Mouse (Mus musculus): ENCODE results near the gene Asap3. TPM values are rescaled to one million over a fixed set of nuclear protein-coding genes. Genes with fewer than 3 reads are reported as not detected.
A peak's percentile ranks its signal among the peaks of the same experiment; 100 is the strongest.

The Asap3 gene
- polyA plus RNA-seq, 1 experiment from 2014 or later, result 6.0 TPM

DNA sequence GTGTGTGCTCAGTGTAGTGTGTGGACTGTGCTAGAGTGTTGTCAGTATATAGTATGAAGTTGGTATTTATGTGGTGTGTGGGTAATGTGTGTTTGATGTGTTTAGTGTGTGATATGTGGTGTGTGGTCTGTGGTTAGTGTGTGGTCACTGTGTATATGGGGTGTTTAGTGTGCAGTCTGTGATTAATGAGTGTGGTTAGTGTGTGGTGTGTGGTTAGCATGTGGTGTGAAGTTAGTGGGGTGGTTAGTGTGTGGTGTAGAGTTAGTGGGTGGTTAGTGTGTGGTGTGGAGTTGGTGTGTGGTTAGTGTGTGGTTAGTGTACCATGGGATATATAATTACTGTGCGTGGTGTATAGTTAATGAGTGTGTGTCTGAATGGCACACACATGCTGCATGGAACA, 62.7 kb downstream of the Asap3 start:
- H3K9ac ChIP-seq, result no peak overlapping the region
- H3K4me2 ChIP-seq, result no peak overlapping the region
- no peak overlapping the region for H3K27ac ChIP-seq
- no peak for ATAC-seq (replicated peaks; ENCODE audit: low FRiP score)
- no peaks in the 10 kb centered on the region for H3K36me3 ChIP-seq
- peaks cover 9% of the 10 kb centered on the region; the same call in 1 of the 2 replicates for H3K9me3 ChIP-seq (replicated peaks)
- H3K4me3 ChIP-seq (replicated peaks), result no peak overlapping the region
- 85% methylated on average over 1 of the region's 1 CpGs for WGBS
- H3K4me1 ChIP-seq, result no peaks in the 10 kb centered on the region
- no peaks in the 10 kb centered on the region for H3K27me3 ChIP-seq

DNA sequence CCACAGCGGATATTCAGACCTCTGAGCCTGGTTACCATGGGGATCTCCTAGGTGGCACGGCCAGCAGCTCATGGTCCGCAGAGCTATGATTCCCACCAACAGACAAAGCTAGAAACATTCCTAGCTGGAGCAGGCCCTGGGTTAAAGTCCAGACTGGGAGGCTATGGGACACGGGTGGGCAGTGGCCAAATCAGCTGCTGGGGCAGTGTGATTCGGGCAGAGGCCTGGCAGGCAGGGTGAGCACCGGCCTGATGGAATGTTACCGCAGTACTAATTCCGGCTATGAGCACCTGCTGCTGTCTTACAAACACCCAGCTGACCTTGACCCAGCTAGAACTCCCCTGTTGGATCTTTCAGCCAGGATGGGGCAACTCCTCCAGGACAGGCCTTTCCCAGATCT, 64.5 kb downstream of the Asap3 start:
- no peaks in the 10 kb centered on the region for H3K36me3 ChIP-seq
- no peak overlapping the region for H3K4me3 ChIP-seq (replicated peaks)
- no peak overlapping the region for H3K4me2 ChIP-seq
- no peaks in the 10 kb centered on the region for H3K27me3 ChIP-seq
- ATAC-seq (replicated peaks; ENCODE audit: low FRiP score), result no peak
- no peak overlapping the region for H3K9ac ChIP-seq
- peaks cover 9% of the 10 kb centered on the region; the same call in 1 of the 2 replicates for H3K9me3 ChIP-seq (replicated peaks)
- H3K4me1 ChIP-seq, result no peaks in the 10 kb centered on the region
- H3K27ac ChIP-seq, result no peak overlapping the region
- 79% methylated on average over 8 of the region's 8 CpGs for WGBS

DNA sequence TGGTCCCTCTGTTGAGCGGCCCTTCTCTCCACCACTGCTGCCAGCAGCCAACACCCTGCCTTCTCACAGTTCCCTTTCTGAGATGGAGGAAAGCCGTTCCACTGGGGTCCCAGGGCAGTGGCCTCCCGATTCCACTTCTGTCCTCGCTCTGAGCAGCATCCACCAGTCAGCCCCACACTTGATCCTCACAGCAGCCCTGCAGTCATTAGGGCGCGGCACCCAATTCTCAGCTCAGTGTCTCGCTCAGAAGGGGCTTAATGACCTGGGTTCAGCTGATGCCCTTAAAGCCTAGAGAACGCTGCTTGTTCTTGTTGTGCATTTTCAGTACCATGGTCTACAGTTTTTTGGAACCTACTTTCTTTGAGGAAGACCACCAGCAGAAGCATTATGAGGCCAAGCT, 74.9 kb downstream of the Asap3 start:
- H3K9ac ChIP-seq, result no peak overlapping the region
- WGBS, result 56% methylated on average over 8 of the region's 8 CpGs
- no peaks in the 10 kb centered on the region for H3K36me3 ChIP-seq
- no peaks in the 10 kb centered on the region for H3K27me3 ChIP-seq
- no peak for ATAC-seq (replicated peaks; ENCODE audit: low FRiP score)
- H3K27ac ChIP-seq, result peak overlapping the region; percentile 52; the same call in 1 of the 2 replicates
- H3K4me1 ChIP-seq, result peaks cover 36% of the 10 kb centered on the region
- no peak overlapping the region for H3K4me3 ChIP-seq (replicated peaks)
- no peaks in the 10 kb centered on the region for H3K9me3 ChIP-seq (replicated peaks)
- no peak overlapping the region for H3K4me2 ChIP-seq

DNA sequence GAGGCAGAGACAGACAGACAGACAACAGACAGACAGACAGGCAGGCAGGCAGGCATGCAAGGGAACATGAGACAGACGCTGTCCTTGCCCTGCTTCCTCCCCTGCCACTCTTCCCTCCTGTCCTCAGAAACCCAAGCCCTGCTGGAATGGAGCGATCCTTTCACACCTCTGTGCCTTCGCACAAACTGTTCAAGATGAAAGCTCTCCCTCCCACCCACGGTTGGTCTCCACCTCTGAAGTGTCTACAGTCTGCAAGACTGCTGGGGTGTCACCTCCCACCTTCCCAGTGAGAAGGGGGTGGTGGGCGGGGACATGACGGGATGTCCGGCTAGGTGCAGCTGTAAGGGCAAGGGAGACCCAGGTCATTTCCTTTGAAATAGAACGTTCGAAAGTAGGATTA, 75.4 kb downstream of the Asap3 start:
- H3K9me3 ChIP-seq (replicated peaks), result no peaks in the 10 kb centered on the region
- no peak for ATAC-seq (replicated peaks; ENCODE audit: low FRiP score)

DNA sequence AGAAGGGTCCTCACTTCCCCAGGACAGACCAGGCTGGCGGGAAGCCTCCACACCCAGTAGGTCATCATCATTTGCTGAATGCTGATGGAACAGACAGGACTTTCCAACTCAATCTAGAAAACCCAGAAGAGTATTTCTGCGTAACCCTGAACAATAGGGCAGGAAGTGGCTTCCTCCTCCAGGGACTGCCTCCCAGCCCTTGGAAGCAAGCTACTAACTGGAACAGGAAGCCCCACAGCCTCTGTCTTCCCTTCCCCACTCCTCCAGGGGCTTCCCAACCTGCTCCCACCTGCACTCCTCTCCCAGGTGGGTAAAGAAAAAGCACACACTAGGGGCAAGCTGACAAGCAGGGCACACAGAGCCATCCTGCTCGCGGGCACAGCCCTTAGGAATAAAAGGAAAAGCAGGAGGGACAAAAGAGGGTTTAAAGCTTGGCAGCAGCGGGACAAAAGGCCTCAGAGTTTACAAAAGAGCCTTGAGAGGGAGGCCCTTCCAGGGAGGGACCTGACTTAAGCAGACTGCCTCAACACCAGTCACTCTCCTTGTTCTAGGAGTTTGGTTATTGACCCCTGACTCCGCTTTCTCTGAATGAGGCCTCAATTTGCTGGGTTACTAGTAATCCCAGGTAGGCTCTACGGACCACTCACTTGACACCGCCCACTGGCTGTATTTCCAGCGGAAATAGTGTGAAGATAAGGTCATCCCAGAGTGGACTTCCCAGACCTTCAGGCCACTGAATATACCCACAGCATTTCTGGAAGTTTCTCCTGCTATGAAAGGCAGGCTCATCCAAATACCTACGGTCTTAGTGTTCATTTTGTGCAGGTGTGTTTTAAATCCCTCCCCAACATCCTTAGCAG, 76.7 kb downstream of the Asap3 start:
- H3K9ac ChIP-seq, result no peak overlapping the region

More for the DNA sequence above, 75.4 kb downstream of the Asap3 start:
- Histone ChIP-seq H3K4me1 (peaks cover 41% of the 10 kb centered on the region), H3K4me2 (no peak overlapping the region), H3K9ac (no peak overlapping the region), H3K36me3 (no peaks in the 10 kb centered on the region), H3K27me3 (no peaks in the 10 kb centered on the region), H3K4me3 (replicated peaks) (no peak overlapping the region), H3K27ac (peak overlapping the region; percentile 52; the same call in 1 of the 2 replicates)
- 21% methylated on average over 9 of the region's 9 CpGs for WGBS

GRCm38 (mm10) chr4:136283783-136284182, 77.6 kb downstream of the Asap3 start:
- no peaks in the 10 kb centered on the region for H3K27me3 ChIP-seq
- H3K9ac ChIP-seq, result no peak overlapping the region
- peak overlapping the region; percentile 94 for H3K27ac ChIP-seq
- H3K4me2 ChIP-seq, result no peak overlapping the region
- peaks cover 16% of the 10 kb centered on the region for H3K36me3 ChIP-seq
- H3K4me1 ChIP-seq, result peaks cover 50% of the 10 kb centered on the region
- no peaks in the 10 kb centered on the region for H3K9me3 ChIP-seq (replicated peaks)
- ATAC-seq (replicated peaks; ENCODE audit: low FRiP score), result no peak
- 26% methylated on average over 2 of the region's 2 CpGs for WGBS
- no peak overlapping the region for H3K4me3 ChIP-seq (replicated peaks)

More for the DNA sequence above, 76.7 kb downstream of the Asap3 start:
- 43% methylated on average over 10 of the region's 10 CpGs for WGBS
- Histone ChIP-seq H3K4me2 (no peak overlapping the region), H3K27me3 (no peaks in the 10 kb centered on the region), H3K27ac (peak overlapping the region; percentile 94), H3K4me1 (peaks cover 50% of the 10 kb centered on the region), H3K36me3 (peaks cover 7% of the 10 kb centered on the region), H3K4me3 (replicated peaks) (no peak overlapping the region), H3K9me3 (replicated peaks) (no peaks in the 10 kb centered on the region)
- ATAC-seq (replicated peaks; ENCODE audit: low FRiP score), result no peak

DNA sequence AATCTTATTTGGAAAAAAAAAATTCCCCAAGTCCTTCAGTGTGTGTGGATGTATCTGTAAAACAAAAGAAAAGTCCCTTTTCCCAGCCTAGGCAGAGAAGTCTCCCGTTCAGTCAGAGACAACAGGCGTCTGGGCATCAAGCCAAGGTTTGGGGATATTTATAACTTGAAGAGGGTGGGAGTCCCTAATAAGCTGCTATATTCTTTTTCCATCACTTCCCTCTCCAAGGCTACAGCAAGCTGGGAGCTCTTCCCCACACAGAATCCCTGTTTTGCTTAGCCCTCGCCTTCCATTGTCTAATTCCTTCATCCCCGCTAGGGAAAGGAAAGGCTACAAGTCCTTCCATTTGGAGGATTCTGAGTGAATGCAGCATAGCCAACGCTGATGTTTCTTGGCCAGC, 78.3 kb downstream of the Asap3 start, which contains the start of gene Zfp46:
Gene Zfp46 (plus strand): TSS at position 229 of the 400 bp plus-strand sequence.
- Histone ChIP-seq H3K4me2 (peak within 1 kb of the TSS; percentile 87), H3K27ac (peak within 1 kb of the TSS; percentile 94), H3K9me3 (replicated peaks) (no peaks in the 10 kb centered on the region), H3K4me3 (replicated peaks) (peak within 1 kb of the TSS; percentile 65), H3K36me3 (peaks cover 23% of the 10 kb centered on the region), H3K9ac (peak within 1 kb of the TSS; percentile 63), H3K27me3 (no peaks in the 10 kb centered on the region), H3K4me1 (peaks cover 50% of the 10 kb centered on the region)
- no peak for ATAC-seq (replicated peaks; ENCODE audit: low FRiP score)
- 30% methylated on average over 5 of the region's 5 CpGs for WGBS

GRCm38 (mm10) chr4:136284891-136285290, 78.7 kb downstream of the Asap3 start:
- Histone ChIP-seq H3K4me1 (peaks cover 50% of the 10 kb centered on the region), H3K9me3 (replicated peaks) (no peaks in the 10 kb centered on the region), H3K27ac (peak overlapping the region; percentile 94), H3K9ac (peak overlapping the region; percentile 63), H3K4me3 (replicated peaks) (peak overlapping the region; percentile 65), H3K27me3 (no peaks in the 10 kb centered on the region), H3K36me3 (peaks cover 27% of the 10 kb centered on the region), H3K4me2 (peak overlapping the region; percentile 87)
- no peak for ATAC-seq (replicated peaks; ENCODE audit: low FRiP score)
- 28% methylated on average over 6 of the region's 6 CpGs for WGBS

- H3K36me3 ChIP-seq, result peaks cover 32% of the 10 kb centered on the region
- no peaks in the 10 kb centered on the region for H3K9me3 ChIP-seq (replicated peaks)
- peak overlapping the region; percentile 63 for H3K9ac ChIP-seq
- H3K4me2 ChIP-seq, result peak overlapping the region; percentile 87
- ATAC-seq (replicated peaks; ENCODE audit: low FRiP score), result peak; percentile 95
- H3K4me1 ChIP-seq, result peaks cover 50% of the 10 kb centered on the region
- peak overlapping the region; percentile 65 for H3K4me3 ChIP-seq (replicated peaks)
- WGBS, result under 1% methylated on average over 25 of the region's 25 CpGs
- no peaks in the 10 kb centered on the region for H3K27me3 ChIP-seq
- peak overlapping the region; percentile 94 for H3K27ac ChIP-seq
Measured at GRCm38 (mm10) chr4:136285348-136285810, 79.2 kb downstream of the Asap3 start.

- Histone ChIP-seq H3K36me3 (peaks cover 37% of the 10 kb centered on the region), H3K4me3 (replicated peaks) (peak overlapping the region; percentile 65), H3K9me3 (replicated peaks) (no peaks in the 10 kb centered on the region), H3K27me3 (no peaks in the 10 kb centered on the region), H3K4me1 (peaks cover 50% of the 10 kb centered on the region), H3K9ac (peak overlapping the region; percentile 66), H3K4me2 (peak overlapping the region; percentile 87), H3K27ac (peak overlapping the region; percentile 94)
- ATAC-seq (replicated peaks; ENCODE audit: low FRiP score), result peak; percentile 87
- under 1% methylated on average over 29 of the region's 29 CpGs for WGBS
Measured at GRCm38 (mm10) chr4:136285811-136286371, 79.7 kb downstream of the Asap3 start.

DNA sequence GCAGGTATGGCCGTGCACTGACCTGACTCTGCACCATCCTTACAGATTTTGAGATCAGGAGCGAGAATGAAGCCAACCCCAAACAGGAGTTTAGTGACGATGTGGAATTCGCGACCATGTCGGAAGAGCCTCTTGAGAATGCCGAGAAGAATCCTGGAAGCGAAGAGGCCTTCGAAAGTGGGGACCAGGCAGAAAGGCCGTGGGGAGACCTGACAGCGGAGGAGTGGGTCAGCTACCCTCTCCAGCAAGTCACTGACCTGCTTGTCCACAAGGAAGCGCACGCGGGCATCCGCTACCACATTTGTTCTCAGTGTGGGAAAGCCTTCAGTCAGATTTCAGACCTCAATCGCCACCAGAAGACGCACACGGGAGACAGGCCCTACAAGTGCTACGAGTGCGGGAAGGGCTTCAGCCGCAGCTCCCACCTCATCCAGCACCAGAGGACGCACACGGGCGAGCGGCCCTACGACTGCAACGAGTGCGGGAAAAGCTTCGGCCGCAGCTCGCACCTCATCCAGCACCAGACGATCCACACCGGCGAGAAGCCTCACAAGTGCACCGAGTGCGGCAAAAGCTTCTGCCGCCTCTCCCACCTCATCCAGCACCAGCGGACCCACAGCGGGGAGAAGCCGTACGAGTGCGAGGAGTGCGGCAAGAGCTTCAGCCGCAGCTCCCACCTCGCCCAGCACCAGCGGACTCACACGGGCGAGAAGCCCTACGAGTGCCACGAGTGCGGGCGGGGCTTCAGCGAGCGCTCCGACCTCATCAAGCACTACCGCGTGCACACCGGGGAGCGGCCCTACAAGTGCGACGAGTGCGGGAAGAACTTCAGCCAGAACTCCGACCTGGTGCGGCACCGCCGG, 84.0 kb downstream of the Asap3 start:
- H3K27ac ChIP-seq, result no peak overlapping the region
- H3K4me2 ChIP-seq, result no peak overlapping the region
- H3K9ac ChIP-seq, result no peak overlapping the region
- H3K36me3 ChIP-seq, result peaks cover 73% of the 10 kb centered on the region
- no peaks in the 10 kb centered on the region for H3K27me3 ChIP-seq
- peaks cover 14% of the 10 kb centered on the region for H3K4me1 ChIP-seq
- 58% methylated on average over 66 of the region's 66 CpGs for WGBS
- no peaks in the 10 kb centered on the region for H3K9me3 ChIP-seq (replicated peaks)
- ATAC-seq (replicated peaks; ENCODE audit: low FRiP score), result no peak
- H3K4me3 ChIP-seq (replicated peaks), result no peak overlapping the region

Data from kidney, embryonic 15.5 days (tissue).